ENCODE assay signal across 11 mouse cellular contexts in the genomic region with DNA sequence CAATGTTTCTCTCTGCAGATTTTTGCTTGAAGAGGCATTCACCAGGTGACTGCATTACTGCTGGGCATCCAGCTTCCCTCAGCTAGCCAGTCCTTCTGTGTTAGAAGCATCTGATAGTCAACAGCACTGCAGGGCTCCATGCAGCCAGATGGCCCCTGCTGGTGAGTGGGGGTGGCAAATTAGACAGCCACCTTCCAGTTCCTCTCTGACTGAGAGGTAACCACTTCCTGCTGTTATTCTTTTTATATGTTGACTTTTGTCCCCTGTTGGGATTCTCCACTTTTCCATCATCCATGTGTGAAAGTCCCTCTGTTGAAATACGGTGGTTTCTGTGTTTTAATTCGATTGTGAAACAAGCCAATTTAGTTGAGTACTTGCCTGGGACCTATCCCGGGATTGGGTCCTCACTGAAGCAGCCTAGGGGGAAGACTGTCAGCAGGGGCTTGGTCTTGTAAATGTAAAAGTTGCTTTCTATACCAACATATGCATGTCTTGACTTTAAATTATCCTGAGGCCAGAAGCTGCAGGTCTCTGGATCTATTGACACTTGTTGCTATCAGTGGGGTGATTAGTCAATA. TPM values are rescaled to one million over a fixed set of nuclear protein-coding genes. Genes with fewer than 3 reads are reported as not detected.
DNase-seq lines count a peak whose midpoint lies in the region; ATAC-seq and TF ChIP-seq lines count a peak whose summit lies in the region.
"Had no signal": no experiment of that assay in that cellular context is flagged by ENCODE, and none has a peak within 500 bp of the region (broad histone marks: within the 10 kb centered on the region; RNA-seq: fewer than 3 reads in every experiment).

No protein-coding gene starts in this region.

- no peak overlapping the region for H3K27ac ChIP-seq in thymus, adult 2 months (ENCODE audit: control insufficient read depth, insufficient read depth, low read length)
- H3K27ac ChIP-seq: embryonic facial prominence, embryonic 12.5 days; liver, embryonic 12.5 days; midbrain, embryonic 13.5 days had no signal

- 27% methylated on average over 3 of the region's 3 CpGs for WGBS in thymus, adult 2 months

- no peak overlapping the region for H3K4me3 ChIP-seq in thymus, adult 2 months (ENCODE audit: control insufficient read depth, insufficient read depth, low read length)
- H3K4me3 ChIP-seq: embryonic facial prominence, embryonic 12.5 days; liver, embryonic 12.5 days; midbrain, embryonic 13.5 days had no signal

- intact Hi-C loops in left cerebral cortex, postnatal 4 days (cut with DNase I), result no loop called here
- intact Hi-C loops in left cerebral cortex, postnatal 36 days (cut with DNase I), result no loop called here

- H3K27me3 ChIP-seq in thymus, adult 2 months (ENCODE audit: control insufficient read depth, insufficient read depth, low read length), result no peaks in the 10 kb centered on the region
- H3K27me3 ChIP-seq: embryonic facial prominence, embryonic 12.5 days; liver, embryonic 12.5 days had no signal

- H3K36me3 ChIP-seq in thymus, adult 2 months (ENCODE audit: control insufficient read depth, insufficient read depth, low read length), result no peaks in the 10 kb centered on the region
- H3K36me3 ChIP-seq: embryonic facial prominence, embryonic 12.5 days; liver, embryonic 12.5 days; midbrain, embryonic 13.5 days had no signal

- TF ChIP-seq POLR2A in thymus, adult 2 months (IDR thresholded peaks at IDR 0.05; ENCODE audit: control insufficient read depth, extremely low read depth, insufficient read depth, low read length, poor library complexity), result no peak

- TF ChIP-seq CTCF in thymus, adult 2 months (IDR thresholded peaks at IDR 0.05; ENCODE audit: borderline replicate concordance, control insufficient read depth, extremely low read depth, insufficient read depth, low read length, poor library complexity), result no peak

- peak; percentile 0 for DNase-seq in left cerebral cortex, postnatal 4 days
- no peak for DNase-seq in left cerebral cortex, adult 8-10 months (ENCODE audit: low spot score in 2 of 2)
- peak; percentile 2 for DNase-seq in ZHBTc4 (ENCODE audit: low read depth, low spot score)
- peak; percentile 1 for DNase-seq in thymus, adult 2 months
- no peak for DNase-seq in kidney, adult 18-20 months
- no peak for DNase-seq in left cerebral cortex, postnatal 36 days (ENCODE audit: low spot score in 2 of 2)
- no peak for DNase-seq in right cerebral cortex, adult 18-20 months

- ATAC-seq in hematopoietic stem cell, adult 5-6 weeks (replicated peaks in 1 of 2; ENCODE audit: insufficient read depth in 1 of 2, low FRiP score in 2 of 2, low TSS enrichment in 1 of 2, low read depth in 1 of 2, poor library complexity in 2 of 2, severe bottlenecking in 2 of 2), result peak; percentile 80; a peak in 3 of 4 replicates
- ATAC-seq: liver, embryonic 12.5 days; midbrain, embryonic 13.5 days had no signal

- no peaks in the 10 kb centered on the region for H3K4me1 ChIP-seq in thymus, adult 2 months (replicated peaks; ENCODE audit: control insufficient read depth, insufficient read depth, low read length)
- H3K4me1 ChIP-seq: embryonic facial prominence, embryonic 12.5 days; liver, embryonic 12.5 days; midbrain, embryonic 13.5 days had no signal

RNA-seq across cellular contexts. Expression of gene Cybb, which starts 16.7 kb away (rescaled TPM):
- total RNA-seq in left cerebral cortex, postnatal 4 days (2021), result 1 to 10 TPM; 1.1 to 1.6 TPM
- 1 to 10 TPM in 2 of 4 experiments, under 1 TPM in 2; 0.87 to 3.0 (median 1.9) TPM for total RNA-seq in left cerebral cortex, adult 8-10 months (2022)
- 49.3 and 108 TPM in 2 replicates for total RNA-seq in hematopoietic stem cell, adult 5-6 weeks (2017)
- 3.3 and 3.9 TPM in 2 replicates for polyA plus RNA-seq in thymus, adult 2 months (2012; rRNA removed)
- total RNA-seq in left cerebral cortex, postnatal 36 days (2021), result under 1 TPM; 0.30 to 0.45 TPM

Comparison
In these comparisons a context has a peak if more than half of its experiments do, and no peak if none do; other contexts are left out.
1. DNase-seq: peak in left cerebral cortex, postnatal 4 days (single experiment), ZHBTc4 (single experiment) and thymus, adult 2 months (single experiment); none in left cerebral cortex, adult 8-10 months (0 of 2), kidney, adult 18-20 months (single experiment), left cerebral cortex, postnatal 36 days (0 of 2) and right cerebral cortex, adult 18-20 months (single experiment).
2. RNA of gene Cybb, which starts 16.7 kb away (total RNA-seq): 49.3 to 108 TPM in hematopoietic stem cell, adult 5-6 weeks; 0.87 to 3.0 TPM in left cerebral cortex, adult 8-10 months, 1.1 to 1.6 TPM in left cerebral cortex, postnatal 4 days and 0.30 to 0.45 TPM in left cerebral cortex, postnatal 36 days; every median in the first group is over 10 times any median in the second.